Comparison of ENCODE assay signal across 7 mouse cellular contexts in genomic region chr9:110531914-110532489, GRCm38 (mm10). TPM values are rescaled to one million over a fixed set of nuclear protein-coding genes. Genes with fewer than 3 reads are reported as not detected.
DNase-seq lines count a peak whose midpoint lies in the region; ATAC-seq and TF ChIP-seq lines count a peak whose summit lies in the region.

No protein-coding gene starts in this region.

- H3K27me3 ChIP-seq in embryonic facial prominence, embryonic 12.5 days: no peaks in the 10 kb centered on the region
- H3K27me3 ChIP-seq in kidney, adult 2 months (replicated peaks; ENCODE audit: control insufficient read depth, insufficient read depth, low read length): no peaks in the 10 kb centered on the region
- no peaks in the 10 kb centered on the region for H3K27me3 ChIP-seq in limb, embryonic 12.5 days
- no peaks in the 10 kb centered on the region for H3K27me3 ChIP-seq in midbrain, embryonic 15.5 days (replicated peaks)
- no peaks in the 10 kb centered on the region for H3K27me3 ChIP-seq in spleen, adult 2 months (ENCODE audit: control insufficient read depth, insufficient read depth, low read length)

- no peak for TF ChIP-seq POLR2A in kidney, adult 2 months (IDR thresholded peaks at IDR 0.05; ENCODE audit: low read depth, low read length)
- no peak for TF ChIP-seq POLR2A in spleen, adult 2 months (IDR thresholded peaks at IDR 0.05; ENCODE audit: low read depth, low read length)

- peak; percentile 95 for DNase-seq in adrenal gland, postnatal 25 days
- DNase-seq in heart, adult 18-20 months: peak; percentile 93 to 98
- DNase-seq in kidney, adult 2 months: peak; percentile 97
- peak; percentile 85 to 96 for DNase-seq in spleen, adult 2 months (ENCODE audit: low read depth in 1 of 2, low spot score in 2 of 2)

- peak overlapping the region; percentile 100 for H3K27ac ChIP-seq in embryonic facial prominence, embryonic 12.5 days
- peak overlapping the region; percentile 44 for H3K27ac ChIP-seq in kidney, adult 2 months (ENCODE audit: insufficient read depth, low read depth, low read length)
- H3K27ac ChIP-seq in limb, embryonic 12.5 days: peak overlapping the region; percentile 100
- peak overlapping the region; percentile 99 for H3K27ac ChIP-seq in midbrain, embryonic 15.5 days
- peak overlapping the region; percentile 98 for H3K27ac ChIP-seq in spleen, adult 2 months (ENCODE audit: insufficient read depth, low read length)

- H3K4me3 ChIP-seq in embryonic facial prominence, embryonic 12.5 days: peak overlapping the region; percentile 98
- peak overlapping the region; percentile 97 for H3K4me3 ChIP-seq in kidney, adult 2 months (ENCODE audit: insufficient read depth, low read depth, low read length)
- H3K4me3 ChIP-seq in limb, embryonic 12.5 days (replicated peaks): peak overlapping the region; percentile 98
- H3K4me3 ChIP-seq in midbrain, embryonic 15.5 days: peak overlapping the region; percentile 99
- H3K4me3 ChIP-seq in spleen, adult 2 months (ENCODE audit: extremely low read depth, insufficient read depth, insufficient read length): peak overlapping the region; percentile 87

- no peaks in the 10 kb centered on the region for H3K36me3 ChIP-seq in embryonic facial prominence, embryonic 12.5 days
- no peaks in the 10 kb centered on the region for H3K36me3 ChIP-seq in kidney, adult 2 months (ENCODE audit: control insufficient read depth, insufficient read depth, low read length)
- peaks cover 17% of the 10 kb centered on the region for H3K36me3 ChIP-seq in limb, embryonic 12.5 days
- H3K36me3 ChIP-seq in midbrain, embryonic 15.5 days (replicated peaks): no peaks in the 10 kb centered on the region
- H3K36me3 ChIP-seq in spleen, adult 2 months (ENCODE audit: control insufficient read depth, insufficient read depth, low read length): no peaks in the 10 kb centered on the region

- H3K9ac ChIP-seq in embryonic facial prominence, embryonic 12.5 days: peak overlapping the region; percentile 99
- peak overlapping the region; percentile 99 for H3K9ac ChIP-seq in limb, embryonic 12.5 days (replicated peaks)
- H3K9ac ChIP-seq in midbrain, embryonic 15.5 days: peak overlapping the region; percentile 100

- peak; percentile 100 for ATAC-seq in embryonic facial prominence, embryonic 12.5 days (ENCODE audit: insufficient number of reproducible peaks, insufficient read depth, low FRiP score, low TSS enrichment)
- peak; percentile 99 for ATAC-seq in limb, embryonic 12.5 days (ENCODE audit: insufficient number of reproducible peaks, insufficient read depth, low FRiP score, low TSS enrichment, low read depth)
- peak; percentile 100 for ATAC-seq in midbrain, embryonic 15.5 days (replicated peaks)

- no peaks in the 10 kb centered on the region for H3K9me3 ChIP-seq in embryonic facial prominence, embryonic 12.5 days
- no peaks in the 10 kb centered on the region for H3K9me3 ChIP-seq in limb, embryonic 12.5 days
- H3K9me3 ChIP-seq in midbrain, embryonic 15.5 days: no peaks in the 10 kb centered on the region

- under 1% methylated on average over 46 of the region's 53 CpGs for WGBS in embryonic facial prominence, embryonic 12.5 days
- WGBS in kidney, adult 2 months: under 1% methylated on average over 50 of the region's 53 CpGs
- 0% methylated on average over 42 of the region's 53 CpGs for WGBS in limb, embryonic 12.5 days
- under 1% methylated on average over 45 of the region's 53 CpGs for WGBS in midbrain, embryonic 15.5 days
- WGBS in spleen, adult 2 months: under 1% methylated on average over 49 of the region's 53 CpGs

- peaks cover 22% of the 10 kb centered on the region for H3K4me1 ChIP-seq in embryonic facial prominence, embryonic 12.5 days
- peaks cover 20% of the 10 kb centered on the region for H3K4me1 ChIP-seq in kidney, adult 2 months (ENCODE audit: control insufficient read depth, insufficient read depth, low read length)
- H3K4me1 ChIP-seq in limb, embryonic 12.5 days (replicated peaks): peaks cover 21% of the 10 kb centered on the region
- peaks cover 36% of the 10 kb centered on the region for H3K4me1 ChIP-seq in midbrain, embryonic 15.5 days
- H3K4me1 ChIP-seq in spleen, adult 2 months (ENCODE audit: control insufficient read depth, insufficient read depth, insufficient read length): peaks cover 28% of the 10 kb centered on the region

- peak overlapping the region; percentile 51 for H3K4me2 ChIP-seq in embryonic facial prominence, embryonic 12.5 days (replicated peaks)
- H3K4me2 ChIP-seq in limb, embryonic 12.5 days: peak overlapping the region; percentile 83
- H3K4me2 ChIP-seq in midbrain, embryonic 15.5 days: peak overlapping the region; percentile 74

- peak; percentile 56 for TF ChIP-seq CTCF in kidney, adult 2 months (conservative IDR thresholded peaks at IDR 0.05; ENCODE audit: insufficient read depth, insufficient read length, low read depth, low read length)
- peak; percentile 71; the same call in 1 of the 2 replicates for TF ChIP-seq CTCF in spleen, adult 2 months (IDR thresholded peaks at IDR 0.05; ENCODE audit: extremely low read depth, insufficient read depth, insufficient read length, insufficient replicate concordance)

RNA-seq across cellular contexts. Expression of gene Setd2, which starts 0.4 kb away (rescaled TPM):
- total RNA-seq in adrenal gland, postnatal 25 days (2021): 93.7 and 94.5 TPM in 2 replicates
- 46.3 and 47.1 TPM in 2 replicates for polyA plus RNA-seq in embryonic facial prominence, embryonic 12.5 days (2016; fragmentation: Nextera tagmentation; extraction: Ambion mirVana)
- total RNA-seq in heart, adult 18-20 months (2021): 10 to 100 TPM; 39.7 to 40.5 TPM
- polyA plus RNA-seq in kidney, adult 2 months (2012; rRNA removed): 35.1 and 37.6 TPM in 2 replicates
- polyA plus RNA-seq in limb, embryonic 12.5 days (2016; fragmentation: Nextera tagmentation; extraction: Ambion mirVana): 46.4 and 51.2 TPM in 2 replicates
- polyA plus RNA-seq in midbrain, embryonic 15.5 days (2015; fragmentation: Nextera tagmentation; extraction: Ambion mirVana): 36.3 and 37.4 TPM in 2 replicates
- 49.4 and 51.8 TPM in 2 replicates for polyA plus RNA-seq in spleen, adult 2 months (2012; rRNA removed)

RNA-seq across cellular contexts. Expression of gene Kif9, which starts 55.2 kb away (rescaled TPM):
- total RNA-seq in adrenal gland, postnatal 25 days (2021): 0.71 and 1.2 TPM in 2 replicates
- polyA plus RNA-seq in embryonic facial prominence, embryonic 12.5 days (2016; fragmentation: Nextera tagmentation; extraction: Ambion mirVana): 1.4 and 1.5 TPM in 2 replicates
- 1 to 10 TPM in 1 of 2 experiments, under 1 TPM in 1; 0.27 to 1.3 TPM for total RNA-seq in heart, adult 18-20 months (2021)
- polyA plus RNA-seq in kidney, adult 2 months (2012; rRNA removed): 1.8 and 3.1 TPM in 2 replicates
- polyA plus RNA-seq in limb, embryonic 12.5 days (2016; fragmentation: Nextera tagmentation; extraction: Ambion mirVana): 1.6 TPM in 2 replicates
- 4.6 and 4.8 TPM in 2 replicates for polyA plus RNA-seq in midbrain, embryonic 15.5 days (2015; fragmentation: Nextera tagmentation; extraction: Ambion mirVana)
- 1.3 and 2.1 TPM in 2 replicates for polyA plus RNA-seq in spleen, adult 2 months (2012; rRNA removed)

RNA-seq across cellular contexts. Expression of gene Klhl18, which starts 55.5 kb away (rescaled TPM):
- 11.9 and 12.1 TPM in 2 replicates for total RNA-seq in adrenal gland, postnatal 25 days (2021)
- 10.3 and 10.9 TPM in 2 replicates for polyA plus RNA-seq in embryonic facial prominence, embryonic 12.5 days (2016; fragmentation: Nextera tagmentation; extraction: Ambion mirVana)
- total RNA-seq in heart, adult 18-20 months (2021): 10 to 100 TPM; 12.4 to 14.0 TPM
- polyA plus RNA-seq in kidney, adult 2 months (2012; rRNA removed): 17.4 and 17.8 TPM in 2 replicates
- 7.8 and 9.6 TPM in 2 replicates for polyA plus RNA-seq in limb, embryonic 12.5 days (2016; fragmentation: Nextera tagmentation; extraction: Ambion mirVana)
- polyA plus RNA-seq in midbrain, embryonic 15.5 days (2015; fragmentation: Nextera tagmentation; extraction: Ambion mirVana): 27.9 and 29.0 TPM in 2 replicates
- polyA plus RNA-seq in spleen, adult 2 months (2012; rRNA removed): 22.5 and 23.1 TPM in 2 replicates

Comparison
In these comparisons a context has a peak if more than half of its experiments do, and no peak if none do; other contexts are left out.
1. Peak in every context shown above with its lines: DNase-seq, ATAC-seq, H3K4me3 ChIP-seq and H3K27ac ChIP-seq.
2. H3K27ac ChIP-seq: peak in every context shown above with its lines; median percentile 100 in embryonic facial prominence, embryonic 12.5 days; 100 in limb, embryonic 12.5 days; 99 in midbrain, embryonic 15.5 days; 98 in spleen, adult 2 months; 44 in kidney, adult 2 months.